In genomic region chr9:102263760-102264159, GRCm38 (mm10) we compare ENCODE assay signal across 21 mouse cellular contexts.
DNase-seq lines count a peak whose midpoint lies in the region; ATAC-seq and TF ChIP-seq lines count a peak whose summit lies in the region.
"Had no signal": no experiment of that assay in that cellular context is flagged by ENCODE, and none has a peak within 500 bp of the region (broad histone marks: within the 10 kb centered on the region; RNA-seq: fewer than 3 reads in every experiment).

No protein-coding gene starts in this region.

- peaks cover 30% of the 10 kb centered on the region for H3K4me1 ChIP-seq in forebrain, embryonic 14.5 days (ENCODE audit: control insufficient read depth, insufficient read depth, low read length)
- peaks cover 88% of the 10 kb centered on the region for H3K4me1 ChIP-seq in forebrain, embryonic 10.5 days
- H3K4me1 ChIP-seq in hindbrain, embryonic 14.5 days (replicated peaks; ENCODE audit: control insufficient read depth, insufficient read depth, low read length) = peaks cover 58% of the 10 kb centered on the region
- H3K4me1 ChIP-seq in hindbrain, embryonic 13.5 days (replicated peaks) = peaks cover 74% of the 10 kb centered on the region

- H3K9me3 ChIP-seq in forebrain, embryonic 14.5 days (replicated peaks; ENCODE audit: control insufficient read depth, low read length) = no peaks in the 10 kb centered on the region
- no peaks in the 10 kb centered on the region for H3K9me3 ChIP-seq in forebrain, embryonic 10.5 days
- no peaks in the 10 kb centered on the region for H3K9me3 ChIP-seq in hindbrain, embryonic 14.5 days (ENCODE audit: control insufficient read depth, low read length)
- no peaks in the 10 kb centered on the region for H3K9me3 ChIP-seq in hindbrain, embryonic 13.5 days
- H3K9me3 ChIP-seq: embryonic facial prominence, embryonic 15.5 days; heart, embryonic 12.5 days; hindbrain, embryonic 12.5 days had no signal

- no peak overlapping the region for H3K4me3 ChIP-seq in forebrain, embryonic 14.5 days (ENCODE audit: low read depth, low read length)
- H3K4me3 ChIP-seq in forebrain, embryonic 10.5 days = no peak overlapping the region
- H3K4me3 ChIP-seq in hindbrain, embryonic 14.5 days (replicated peaks; ENCODE audit: low read length) = no peak overlapping the region
- no peak overlapping the region for H3K4me3 ChIP-seq in hindbrain, embryonic 13.5 days
- no peak overlapping the region for H3K4me3 ChIP-seq in layer of hippocampus, adult 2 months
- H3K4me3 ChIP-seq: embryonic facial prominence, embryonic 15.5 days; erythroblast, embryonic 14.5 days; heart, embryonic 12.5 days; hindbrain, embryonic 12.5 days had no signal

- H3K4me2 ChIP-seq in forebrain, embryonic 14.5 days (ENCODE audit: low read length) = no peak overlapping the region
- H3K4me2 ChIP-seq in hindbrain, embryonic 14.5 days (replicated peaks) = no peak overlapping the region
- no peak overlapping the region for H3K4me2 ChIP-seq in hindbrain, embryonic 13.5 days
- H3K4me2 ChIP-seq: embryonic facial prominence, embryonic 15.5 days; heart, embryonic 12.5 days; hindbrain, embryonic 12.5 days had no signal

- H3K27me3 ChIP-seq in forebrain, embryonic 14.5 days (replicated peaks; ENCODE audit: control insufficient read depth, insufficient read depth, low read length) = peaks cover 22% of the 10 kb centered on the region
- peaks cover 92% of the 10 kb centered on the region for H3K27me3 ChIP-seq in forebrain, embryonic 10.5 days (ENCODE audit: poor library complexity, severe bottlenecking)
- H3K27me3 ChIP-seq in hindbrain, embryonic 14.5 days (ENCODE audit: control insufficient read depth, insufficient read depth, low read length) = peaks cover under 1% of the 10 kb centered on the region; the same call in 1 of the 2 replicates
- H3K27me3 ChIP-seq in hindbrain, embryonic 13.5 days = peaks cover 37% of the 10 kb centered on the region

- no peak overlapping the region for H3K9ac ChIP-seq in forebrain, embryonic 14.5 days (ENCODE audit: low read length)
- no peak overlapping the region for H3K9ac ChIP-seq in hindbrain, embryonic 14.5 days
- H3K9ac ChIP-seq in hindbrain, embryonic 13.5 days = no peak overlapping the region
- H3K9ac ChIP-seq: embryonic facial prominence, embryonic 15.5 days; heart, embryonic 12.5 days; hindbrain, embryonic 12.5 days had no signal

- no peaks in the 10 kb centered on the region for H3K36me3 ChIP-seq in forebrain, embryonic 14.5 days (ENCODE audit: control insufficient read depth, insufficient read depth, low read length)
- H3K36me3 ChIP-seq in forebrain, embryonic 10.5 days (replicated peaks) = no peaks in the 10 kb centered on the region
- H3K36me3 ChIP-seq in hindbrain, embryonic 14.5 days (replicated peaks; ENCODE audit: control insufficient read depth, insufficient read depth) = no peaks in the 10 kb centered on the region
- H3K36me3 ChIP-seq in hindbrain, embryonic 13.5 days = no peaks in the 10 kb centered on the region
- H3K36me3 ChIP-seq: embryonic facial prominence, embryonic 15.5 days; G1E; heart, embryonic 12.5 days; hindbrain, embryonic 12.5 days had no signal

- 30% methylated on average over 7 of the region's 7 CpGs for WGBS in forebrain, embryonic 14.5 days
- 44% methylated on average over 7 of the region's 7 CpGs for WGBS in forebrain, embryonic 10.5 days
- 38% methylated on average over 7 of the region's 7 CpGs for WGBS in hindbrain, embryonic 14.5 days
- 39% methylated on average over 7 of the region's 7 CpGs for WGBS in hindbrain, embryonic 13.5 days

- peak; percentile 57 for TF ChIP-seq CTCF in layer of hippocampus, adult 2 months (conservative IDR thresholded peaks at IDR 0.05)

- peak; percentile 33 for DNase-seq in forebrain, embryonic 14.5 days (ENCODE audit: low spot score)
- DNase-seq in forebrain, embryonic 10.5 days (ENCODE audit: extremely low spot score, low spot score) = no peak
- DNase-seq in hindbrain, embryonic 14.5 days (ENCODE audit: low spot score) = no peak
- DNase-seq in layer of hippocampus, adult 2 months (ENCODE audit: low spot score in 2 of 2) = no peak
- no peak for DNase-seq in layer of hippocampus, postnatal 36 days
- DNase-seq: adrenal gland, adult 8-10 months; adrenal gland, postnatal 36 days; B cell, adult 2 months; cerebellum, adult 2 months; cerebellum, postnatal 10 days; embryo, embryonic 11 days; heart, postnatal 36 days; kidney, adult 11 months had no signal

- no peak overlapping the region for H3K27ac ChIP-seq in forebrain, embryonic 14.5 days (ENCODE audit: low read depth, low read length)
- no peak overlapping the region for H3K27ac ChIP-seq in forebrain, embryonic 10.5 days
- H3K27ac ChIP-seq in hindbrain, embryonic 14.5 days = 0 out of 2 replicates have a peak overlapping the region, but pooled peaks have one; percentile 53
- H3K27ac ChIP-seq in hindbrain, embryonic 13.5 days = no peak overlapping the region
- no peak overlapping the region for H3K27ac ChIP-seq in layer of hippocampus, adult 2 months
- H3K27ac ChIP-seq: embryonic facial prominence, embryonic 15.5 days; hindbrain, embryonic 12.5 days had no signal

- no peak for ATAC-seq in forebrain, embryonic 14.5 days
- no peak for ATAC-seq in hindbrain, embryonic 14.5 days (ENCODE audit: low FRiP score)
- no peak for ATAC-seq in hindbrain, embryonic 13.5 days (ENCODE audit: low FRiP score)
- no peak for ATAC-seq in monocyte, adult 5-6 weeks (replicated peaks; ENCODE audit: insufficient number of reproducible peaks, low FRiP score, low TSS enrichment, poor library complexity, severe bottlenecking)
- ATAC-seq: CD4-positive, CD25-positive, alpha-beta regulatory T cell, adult 4 months had no signal
